Mouse (Mus musculus) neural tube, postnatal 0 days (tissue): ENCODE measurements around the gene Psme2. TPM values are rescaled to one million over a fixed set of nuclear protein-coding genes. Genes with fewer than 3 reads are reported as not detected.

Experiments used
- polyA plus RNA-seq: library from polyadenylated mRNA; unstranded; fragments of >200 nt; fragmentation: Nextera tagmentation; extraction: Ambion mirVana; gene quantifications from 2 replicates; pipeline ENCODE4 v1.2.1, GENCODE M21; 2015

Psme2 gene
- polyA plus RNA-seq, result 154 and 183 TPM in 2 replicates

DNA sequence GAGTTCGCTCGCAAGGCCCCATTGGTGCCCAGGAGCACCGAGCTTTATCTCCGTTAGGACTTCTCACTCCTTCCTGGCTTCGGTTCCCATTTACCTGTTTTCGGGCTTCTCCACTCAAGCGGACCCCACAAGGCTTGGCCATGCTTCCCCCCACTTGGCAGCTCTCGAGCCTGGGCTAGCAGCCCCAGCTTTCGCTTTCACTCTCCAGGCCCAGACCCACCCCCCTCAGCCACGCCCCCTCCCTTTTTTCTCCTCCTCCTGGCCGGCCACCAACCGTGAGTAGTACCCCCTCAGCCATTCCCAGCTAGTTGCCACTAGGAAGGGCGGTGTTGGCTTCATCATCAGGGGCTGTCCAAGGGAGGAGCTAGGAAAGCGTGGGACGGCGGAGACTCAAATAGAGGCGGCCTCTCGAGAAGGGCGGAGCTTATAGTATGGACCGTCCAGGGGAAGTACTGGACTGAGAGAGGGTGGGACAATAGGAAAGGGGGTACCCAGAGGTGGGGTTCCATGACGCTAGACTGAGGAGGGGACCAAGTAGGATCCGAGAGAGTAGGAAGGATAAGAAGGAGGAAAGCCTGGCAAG lies at the start of gene Psme2:
Gene Psme2, minus strand, starts transcription at position 366 of the 583 bp plus-strand sequence.

DNA sequence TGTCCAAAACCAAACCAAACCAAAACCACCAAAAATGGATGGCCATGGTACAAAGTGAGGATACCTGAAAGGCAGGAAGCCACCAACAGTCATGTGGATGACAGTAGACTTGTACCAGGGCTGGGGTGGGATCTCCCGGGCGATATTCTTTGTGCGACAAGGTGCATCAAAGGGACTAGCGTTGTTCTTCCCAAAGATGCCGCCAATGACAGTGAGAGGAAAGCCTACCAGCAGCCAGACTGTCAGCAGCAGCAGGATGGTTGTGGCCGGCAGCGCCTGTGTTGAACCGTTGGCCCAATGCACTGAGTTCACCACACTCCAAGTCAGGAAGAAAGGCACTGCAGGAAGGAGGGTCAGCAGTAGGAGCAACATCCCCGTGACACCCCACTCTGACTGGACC lies 46.9 kb upstream of the Psme2 start, which contains the start of gene Gm49378:
Gene Gm49378, minus strand, starts transcription at position 101 of the 400 bp plus-strand sequence.

DNA sequence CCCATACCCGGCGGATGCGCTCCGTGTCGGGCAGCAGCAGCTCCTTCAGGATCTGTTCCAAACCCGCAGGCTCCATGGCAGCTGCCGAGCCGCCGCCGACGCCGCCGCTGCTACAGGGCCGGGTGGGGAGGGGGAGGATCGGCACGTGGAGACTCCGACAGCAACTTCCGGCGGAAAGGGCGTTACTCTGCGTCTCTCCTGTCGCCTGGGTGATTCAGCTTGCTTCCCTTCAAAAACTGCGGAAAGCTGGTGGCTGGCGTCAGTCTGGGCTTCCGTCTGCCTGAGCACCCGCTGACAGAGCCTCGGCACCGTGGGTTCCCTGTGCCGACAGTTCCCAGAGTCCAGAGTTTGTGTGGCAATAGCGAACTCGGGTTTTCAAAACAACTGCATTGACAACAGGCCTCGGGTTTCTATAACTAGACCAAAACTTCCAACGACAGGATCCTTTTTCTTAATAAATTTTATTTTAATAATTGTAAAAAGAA lies 44.7 kb upstream of the Psme2 start, which contains the start of gene Ipo4:
Gene Ipo4, minus strand, starts transcription at position 435 of the 485 bp plus-strand sequence.

DNA sequence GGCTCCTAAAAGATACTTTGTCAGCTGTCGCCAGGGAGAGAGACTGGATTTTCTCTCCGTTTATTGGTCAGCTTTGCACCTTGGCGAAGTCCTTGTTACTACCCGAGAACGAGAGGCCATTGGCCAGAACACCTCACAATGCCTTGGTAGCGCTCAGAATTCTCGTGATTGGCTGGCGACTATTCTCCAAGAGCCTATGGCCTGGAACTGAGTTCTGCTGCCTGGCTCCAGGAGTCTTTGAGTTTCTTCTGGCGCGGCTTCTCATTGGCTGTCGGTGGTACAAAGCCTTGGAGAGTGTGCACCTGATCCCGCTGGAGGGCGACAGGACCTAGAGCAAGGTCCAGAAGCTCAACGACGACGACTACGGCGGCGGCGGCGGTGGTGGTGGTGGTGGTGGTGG lies 26.9 kb upstream of the Psme2 start, which contains the start of gene Rec8:
Gene Rec8, plus strand, starts transcription at position 216 of the 400 bp plus-strand sequence.

DNA sequence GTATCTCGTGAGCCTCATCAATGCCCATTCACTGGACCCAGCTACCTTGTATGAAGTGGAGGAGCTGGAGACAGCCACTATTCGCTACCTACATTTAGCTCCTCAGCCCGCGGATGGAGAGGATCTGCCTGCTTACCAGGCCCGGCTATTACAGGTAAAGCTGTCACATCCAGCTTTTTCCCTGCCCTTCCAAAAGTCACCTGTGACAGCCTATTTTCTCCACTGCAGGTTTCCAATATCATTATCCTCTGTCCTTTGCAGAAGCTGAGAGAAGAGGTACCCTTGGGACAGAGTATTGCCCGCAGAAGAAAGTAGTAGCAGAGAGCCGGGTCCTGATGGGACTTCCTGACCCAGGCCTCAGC lies 12.3 kb upstream of the Psme2 start, which contains the start of gene Irf9:
Gene Irf9, plus strand, starts transcription at position 301 of the 362 bp plus-strand sequence.

DNA sequence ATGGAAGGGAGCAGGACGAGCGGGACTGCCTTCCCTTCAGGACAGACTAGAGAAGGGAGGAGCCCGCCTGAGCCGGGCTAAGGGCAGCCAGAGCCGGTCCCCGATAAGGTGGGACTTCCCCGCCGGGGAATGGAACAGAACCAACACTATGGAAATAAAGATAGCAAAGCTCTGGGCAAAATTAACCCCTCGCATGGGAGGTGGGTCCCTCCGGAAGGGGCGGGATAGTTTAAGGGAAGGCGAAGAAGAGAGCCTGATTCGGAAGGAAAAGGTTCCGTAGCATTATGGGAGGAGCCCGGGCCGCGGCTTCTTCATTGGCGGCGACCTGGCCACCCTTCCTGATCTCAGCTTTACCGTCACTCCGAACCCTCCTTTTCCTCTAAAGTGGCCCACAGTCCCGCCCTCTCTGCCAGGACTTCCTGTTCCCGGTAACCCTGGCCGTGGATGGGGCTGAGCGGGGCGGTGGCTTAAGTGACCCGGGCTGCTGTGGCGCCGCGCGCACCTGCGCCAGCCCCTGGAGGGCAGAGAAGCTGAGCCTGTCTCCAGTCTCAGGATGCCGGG lies 498 bp upstream of the Psme2 start, which contains the start of gene Rnf31:
Gene Rnf31, plus strand, starts transcription at position 378 of the 561 bp plus-strand sequence.

DNA sequence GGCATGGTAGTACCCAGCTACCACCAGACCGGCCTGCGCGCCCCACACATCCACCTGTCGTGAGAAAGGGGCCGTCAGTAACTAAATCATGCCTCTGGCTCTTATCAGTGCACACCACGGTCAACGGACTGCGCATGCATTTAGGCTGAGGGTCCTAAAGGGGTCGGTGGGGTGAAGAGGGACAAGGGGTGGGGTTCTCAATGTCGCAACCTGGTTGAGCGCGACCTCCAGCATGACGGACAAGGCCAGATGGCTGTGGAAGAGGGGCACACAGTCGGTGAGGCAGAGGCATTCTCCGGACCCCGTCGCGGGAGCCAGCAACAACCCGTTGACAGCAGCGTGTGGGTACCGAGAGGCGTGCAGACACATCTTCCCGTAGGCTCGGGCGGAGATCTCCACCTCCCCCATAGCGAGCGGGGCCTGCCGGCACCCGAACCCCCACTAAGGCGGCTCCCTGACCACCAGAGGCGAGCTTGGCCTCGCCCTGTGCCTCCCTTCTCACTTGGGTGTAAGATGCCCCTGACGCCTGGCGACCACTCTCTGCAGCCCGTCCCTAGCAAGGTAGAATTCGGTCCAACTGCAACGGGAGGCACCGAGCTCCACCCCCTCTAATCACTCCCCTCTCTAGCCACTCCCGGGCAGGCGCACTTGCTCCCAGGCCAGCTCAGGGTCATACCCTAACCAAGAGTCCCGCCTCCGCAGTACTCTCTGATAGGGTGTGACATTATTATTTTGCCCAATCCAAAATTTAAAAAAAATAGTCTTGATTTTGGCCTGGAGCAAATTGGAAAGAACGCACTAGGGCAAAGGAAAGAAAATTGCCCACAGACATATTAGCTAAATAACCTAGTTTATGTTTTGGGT lies 6.0 kb downstream of the Psme2 start, which contains the start of gene Emc9:
Gene Emc9, minus strand, starts transcription at position 601 of the 864 bp plus-strand sequence.

DNA sequence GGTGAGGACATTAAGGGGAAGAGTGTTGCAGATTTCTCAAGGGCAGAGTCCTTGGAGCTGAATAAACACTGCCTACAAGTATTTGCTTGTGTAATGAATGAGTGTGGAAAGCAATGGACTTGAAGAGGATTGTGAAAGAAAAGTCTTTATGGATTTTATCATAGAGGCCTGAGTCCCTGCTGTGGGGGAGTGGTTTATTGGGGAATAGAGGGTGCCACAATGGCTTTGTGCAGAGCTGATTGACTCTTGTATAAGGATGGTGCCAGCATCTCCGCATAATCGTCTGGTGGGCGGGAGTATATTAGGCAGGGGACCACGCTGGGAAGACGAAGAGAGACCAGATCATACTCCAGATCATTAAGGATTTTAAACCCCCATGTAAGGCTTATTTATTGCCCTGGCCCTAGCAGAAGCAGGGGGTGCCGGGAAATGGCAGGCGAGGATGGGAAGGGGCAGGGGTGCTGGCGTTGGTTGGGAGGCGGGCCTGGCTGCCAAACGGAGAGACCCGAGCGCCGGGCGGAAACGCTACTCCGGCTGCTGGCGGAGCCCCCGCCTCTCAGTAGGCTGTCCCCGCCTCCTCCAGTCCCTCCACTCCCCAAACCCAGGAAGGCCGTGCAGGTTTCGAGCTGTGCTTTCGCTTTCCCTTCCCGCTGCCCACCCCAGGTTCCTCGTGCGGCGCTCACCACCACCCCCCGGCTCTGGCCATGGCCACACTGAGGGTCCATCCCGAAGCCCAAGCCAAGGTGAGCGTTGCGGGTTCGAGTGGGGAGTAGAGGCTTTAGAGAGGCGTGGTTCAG lies 12.8 kb downstream of the Psme2 start, which contains the start of gene Psme1:
Gene Psme1, plus strand, starts transcription at position 253 of the 797 bp plus-strand sequence.

DNA sequence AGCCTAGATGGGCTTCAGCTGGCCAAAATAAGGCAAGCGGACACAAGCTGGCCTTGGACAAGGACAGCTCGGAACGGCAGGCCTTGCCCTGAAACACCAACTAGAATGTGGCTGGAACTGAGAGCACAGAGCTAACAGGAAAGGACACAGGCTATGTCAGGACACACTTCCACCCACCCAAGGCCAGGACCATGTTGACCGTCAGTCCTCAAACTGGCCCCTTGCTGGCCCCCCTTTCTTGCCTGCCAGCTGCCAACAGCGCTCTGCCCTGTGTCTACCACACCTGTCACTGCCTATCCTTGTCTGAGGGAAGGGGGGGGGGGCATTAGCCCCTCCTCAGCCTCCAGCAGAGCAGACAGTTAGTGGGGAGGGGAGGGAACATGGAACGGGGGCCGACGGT lies 15.6 kb downstream of the Psme2 start, which contains the start of gene Fitm1:
Gene Fitm1, plus strand, starts transcription at position 316 of the 400 bp plus-strand sequence.

DNA sequence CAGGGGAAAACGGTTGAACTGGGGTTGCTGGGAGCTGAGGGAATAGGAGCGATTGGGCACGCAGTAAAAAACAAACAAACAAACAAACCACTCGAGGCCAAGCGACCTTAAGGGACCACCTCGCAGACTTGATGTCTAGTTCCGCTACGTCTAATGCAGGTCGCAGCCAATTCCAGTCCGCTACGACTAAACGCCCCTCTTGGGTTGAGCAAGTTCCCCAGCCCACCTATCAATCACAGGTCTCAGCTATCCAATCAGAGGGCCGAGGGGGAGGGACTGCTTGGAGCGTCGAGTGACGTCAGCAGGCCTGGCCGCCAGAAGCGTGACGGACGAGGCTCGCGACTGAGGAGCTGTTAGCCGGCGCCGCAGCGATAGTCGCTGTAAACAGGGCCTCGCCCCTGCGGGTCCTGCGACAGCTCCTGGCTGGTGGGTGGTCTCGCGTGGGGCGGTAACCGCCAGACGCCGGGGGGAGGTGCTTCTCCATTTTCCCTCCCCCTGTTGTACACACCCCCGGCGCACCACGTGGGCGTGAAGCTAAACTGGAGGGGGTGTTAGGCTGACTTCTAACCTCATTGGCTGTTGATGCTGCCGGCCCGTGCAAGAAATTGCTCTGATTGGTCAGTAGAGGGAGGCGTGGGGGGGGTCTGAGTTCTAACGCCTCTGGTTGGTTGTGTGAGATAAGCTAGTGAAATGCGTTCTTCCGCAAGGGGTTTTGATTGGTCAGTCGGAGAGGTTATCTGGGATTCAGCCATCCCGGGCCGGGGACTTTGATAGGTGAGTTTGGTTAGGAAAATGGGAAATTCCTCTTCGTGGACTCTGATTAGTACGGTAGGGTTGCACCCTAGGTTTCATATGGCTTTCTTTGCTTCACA lies 30.5 kb downstream of the Psme2 start, which contains the start of gene A730061H03Rik:
Gene A730061H03Rik, minus strand, starts transcription at position 205 of the 872 bp plus-strand sequence.

DNA sequence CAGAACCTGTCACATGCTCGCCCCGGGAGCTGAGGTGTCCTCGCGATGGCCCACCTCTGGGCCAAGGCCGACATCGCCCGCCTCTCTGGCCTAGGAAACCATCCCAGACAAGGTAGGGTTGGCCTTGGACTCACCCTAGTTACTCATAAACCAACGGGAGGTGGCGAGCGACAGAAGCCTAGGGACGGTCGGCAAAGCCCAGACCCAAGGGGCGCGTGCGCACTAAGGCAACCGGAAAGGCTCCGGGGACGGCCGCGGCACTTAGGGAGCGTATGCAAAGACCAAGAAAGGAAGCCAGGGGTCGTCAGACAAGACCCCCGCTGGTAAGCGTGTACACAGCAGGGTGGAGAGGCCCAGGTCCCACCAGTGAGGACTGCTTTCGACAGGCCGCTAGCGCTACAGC lies 31.1 kb downstream of the Psme2 start, which contains the start of gene Dcaf11:
Gene Dcaf11, plus strand, starts transcription at position 208 of the 403 bp plus-strand sequence.

DNA sequence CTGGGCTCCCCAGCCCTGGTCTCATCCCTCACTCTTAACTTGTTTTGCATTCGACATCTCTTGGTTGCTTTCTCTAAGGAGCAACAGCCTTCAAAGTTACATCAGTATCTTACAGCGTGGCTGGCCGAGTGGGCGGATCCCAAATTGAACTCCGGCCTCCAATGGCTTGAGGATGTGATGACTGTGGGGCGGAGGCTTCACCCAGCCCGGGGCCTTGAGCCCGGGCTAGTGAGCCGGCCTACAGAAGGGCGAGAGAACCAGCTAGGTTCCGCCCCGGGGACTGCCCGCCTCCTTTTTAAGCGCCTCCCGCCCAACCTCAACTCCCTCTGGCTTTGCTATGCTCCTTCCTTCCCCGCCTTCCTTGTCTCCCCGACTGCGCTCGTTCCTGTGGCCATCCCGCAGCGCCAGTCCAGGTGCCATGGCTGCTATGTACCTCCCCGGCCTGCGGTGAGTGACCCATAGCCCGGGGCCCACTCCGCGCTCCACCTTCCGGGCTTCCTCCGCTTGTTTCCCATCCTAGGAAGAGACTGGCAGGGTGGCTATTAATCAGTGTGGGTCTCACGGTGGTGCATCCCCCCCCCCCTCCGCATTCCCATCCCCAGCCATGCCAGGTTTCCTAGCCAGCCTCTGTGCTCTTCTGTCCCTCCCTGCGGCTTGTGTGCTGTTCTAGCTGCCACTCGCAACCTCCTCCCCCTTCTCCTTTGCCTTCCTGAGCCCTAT lies 50.7 kb downstream of the Psme2 start, which contains the start of gene Pck2:
Gene Pck2, plus strand, starts transcription at position 200 of the 720 bp plus-strand sequence.

Other genes with a start within 250 kb of the Psme2 start
- gene Dhrs4, start 112.4 kb downstream of the Psme2 start, polyA plus RNA-seq, result 23.9 and 29.2 TPM in 2 replicates
- 22.4 and 27.9 TPM in 2 replicates for gene Carmil3, start 100.5 kb downstream of the Psme2 start, polyA plus RNA-seq
- gene Cpne6, start 80.7 kb downstream of the Psme2 start, polyA plus RNA-seq, result 72.7 and 73.7 TPM in 2 replicates
- 0.53 and 0.66 TPM in 2 replicates for gene Nrl, start 66.1 kb downstream of the Psme2 start, polyA plus RNA-seq
- 28.3 and 29.6 TPM in 2 replicates for gene Pck2, start 50.8 kb downstream of the Psme2 start, polyA plus RNA-seq
- gene Dcaf11, start 31.1 kb downstream of the Psme2 start, polyA plus RNA-seq, result 77.2 and 77.8 TPM in 2 replicates
- gene A730061H03Rik, start 30.7 kb downstream of the Psme2 start, polyA plus RNA-seq, result 0.83 and 1.1 TPM in 2 replicates
- gene Fitm1, start 15.5 kb downstream of the Psme2 start, polyA plus RNA-seq, result 0.32 TPM in 1 of 2 replicates, not detected in the other
- gene Psme1, start 13.0 kb downstream of the Psme2 start, polyA plus RNA-seq, result 218 and 246 TPM in 2 replicates
- gene Emc9, start 5.8 kb downstream of the Psme2 start, polyA plus RNA-seq, result 92.8 and 99.8 TPM in 2 replicates
- gene Rnf31, start 595 bp upstream of the Psme2 start, polyA plus RNA-seq, result 16.4 and 23.6 TPM in 2 replicates
- gene Irf9, start 12.5 kb upstream of the Psme2 start, polyA plus RNA-seq, result 10.0 and 13.8 TPM in 2 replicates
- 14.5 and 14.7 TPM in 2 replicates for gene Rec8, start 26.9 kb upstream of the Psme2 start, polyA plus RNA-seq
- gene Ipo4, start 44.8 kb upstream of the Psme2 start, polyA plus RNA-seq, result 91.3 and 115 TPM in 2 replicates
- gene Gm49378, start 46.8 kb upstream of the Psme2 start, polyA plus RNA-seq, result 1.4 and 1.9 TPM in 2 replicates
- 56.4 and 60.8 TPM in 2 replicates for gene Tm9sf1, start 52.7 kb upstream of the Psme2 start, polyA plus RNA-seq
- 0.18 and 0.27 TPM in 2 replicates for gene Tssk4, start 59.1 kb upstream of the Psme2 start, polyA plus RNA-seq
- gene Mdp1, start 69.4 kb upstream of the Psme2 start, polyA plus RNA-seq, result 73.9 and 80.1 TPM in 2 replicates
- gene Gmpr2, start 80.8 kb upstream of the Psme2 start, polyA plus RNA-seq, result 39.0 and 39.8 TPM in 2 replicates
- gene Nedd8, start 81.0 kb upstream of the Psme2 start, polyA plus RNA-seq, result 600 and 637 TPM in 2 replicates
- 23.1 and 26.2 TPM in 2 replicates for gene Tinf2, start 90.7 kb upstream of the Psme2 start, polyA plus RNA-seq
- 0.19 and 0.46 TPM in 2 replicates for gene Tgm1, start 122.8 kb upstream of the Psme2 start, polyA plus RNA-seq
- gene Rabggta, start 131.2 kb upstream of the Psme2 start, polyA plus RNA-seq, result 51.6 and 55.1 TPM in 2 replicates
- gene Dhrs1, start 154.6 kb upstream of the Psme2 start, polyA plus RNA-seq, result 98.5 and 99.2 TPM in 2 replicates
- gene Nop9, start 154.6 kb upstream of the Psme2 start, polyA plus RNA-seq, result 18.9 and 24.6 TPM in 2 replicates
- gene Cideb, start 167.3 kb upstream of the Psme2 start, polyA plus RNA-seq, result 0.57 and 0.76 TPM in 2 replicates
- gene Ltb4r2, start 170.3 kb upstream of the Psme2 start, polyA plus RNA-seq, result 0.50 and 0.74 TPM in 2 replicates
- gene Ltb4r1, start 174.8 kb upstream of the Psme2 start, polyA plus RNA-seq, result 0.38 and 1.1 TPM in 2 replicates
- 2.4 and 2.6 TPM in 2 replicates for gene Adcy4, start 193.0 kb upstream of the Psme2 start, polyA plus RNA-seq
- gene Ripk3, start 197.8 kb upstream of the Psme2 start, polyA plus RNA-seq, result 1.4 and 1.5 TPM in 2 replicates
- gene Nfatc4, start 232.0 kb upstream of the Psme2 start, polyA plus RNA-seq, result 5.1 and 5.7 TPM in 2 replicates